Mouse (Mus musculus) cerebellum, adult 11-12 months (tissue): ENCODE data around the gene Kcnip4.

ENCODE experiments used
- DNase-seq: peaks from one replicate; pipeline ENCODE4 v3.0.0; 2022

Gene Kcnip4

DNA sequence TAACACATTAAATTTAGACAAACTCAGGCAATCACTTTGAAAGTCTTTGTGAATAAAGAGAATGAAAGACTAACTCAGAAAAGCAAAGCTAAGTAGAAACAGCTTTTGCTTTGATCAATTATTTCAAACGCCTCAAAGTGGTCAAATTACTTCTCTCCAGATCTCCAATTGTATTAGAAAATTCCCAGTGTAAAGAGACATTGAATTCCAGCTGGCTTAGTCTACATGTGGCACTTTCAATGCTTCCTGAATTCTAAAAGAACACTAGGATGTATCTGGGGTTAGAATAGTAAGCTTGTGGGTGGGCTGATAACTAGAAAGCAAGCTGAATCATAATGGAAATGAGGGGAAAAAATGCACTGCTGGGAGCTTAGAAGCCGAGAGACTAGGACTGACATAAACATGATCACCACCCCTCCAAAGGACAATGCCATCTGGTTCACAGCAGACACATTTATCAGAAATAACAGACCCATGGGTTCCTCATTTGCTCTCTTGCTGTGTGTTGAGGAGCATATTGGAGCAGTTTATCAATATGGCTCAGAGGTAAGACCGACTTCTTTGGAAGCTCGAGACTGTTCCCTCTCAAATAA is 323.4 kb downstream of the Kcnip4 start:
- no peak for DNase-seq

DNA sequence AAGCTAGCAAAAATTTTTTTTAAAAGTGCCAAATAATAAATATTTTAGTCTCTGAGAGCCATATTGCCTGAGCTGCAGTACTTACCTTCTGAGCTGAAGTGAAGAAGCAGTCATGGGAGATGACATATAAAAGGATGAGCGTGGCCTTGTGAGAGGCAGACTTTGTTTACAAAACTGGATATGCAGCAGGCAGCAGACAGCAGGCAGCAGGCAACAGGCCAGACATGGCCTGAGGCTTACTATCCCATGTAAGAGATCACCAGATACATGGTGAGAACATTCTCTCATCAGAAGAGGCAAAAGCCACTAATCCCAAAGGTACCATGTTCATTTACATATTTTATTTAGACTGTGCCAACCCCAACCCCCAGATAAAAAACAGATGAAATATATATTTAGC is 336.5 kb downstream of the Kcnip4 start:
- DNase-seq, result peak; percentile 59

DNA sequence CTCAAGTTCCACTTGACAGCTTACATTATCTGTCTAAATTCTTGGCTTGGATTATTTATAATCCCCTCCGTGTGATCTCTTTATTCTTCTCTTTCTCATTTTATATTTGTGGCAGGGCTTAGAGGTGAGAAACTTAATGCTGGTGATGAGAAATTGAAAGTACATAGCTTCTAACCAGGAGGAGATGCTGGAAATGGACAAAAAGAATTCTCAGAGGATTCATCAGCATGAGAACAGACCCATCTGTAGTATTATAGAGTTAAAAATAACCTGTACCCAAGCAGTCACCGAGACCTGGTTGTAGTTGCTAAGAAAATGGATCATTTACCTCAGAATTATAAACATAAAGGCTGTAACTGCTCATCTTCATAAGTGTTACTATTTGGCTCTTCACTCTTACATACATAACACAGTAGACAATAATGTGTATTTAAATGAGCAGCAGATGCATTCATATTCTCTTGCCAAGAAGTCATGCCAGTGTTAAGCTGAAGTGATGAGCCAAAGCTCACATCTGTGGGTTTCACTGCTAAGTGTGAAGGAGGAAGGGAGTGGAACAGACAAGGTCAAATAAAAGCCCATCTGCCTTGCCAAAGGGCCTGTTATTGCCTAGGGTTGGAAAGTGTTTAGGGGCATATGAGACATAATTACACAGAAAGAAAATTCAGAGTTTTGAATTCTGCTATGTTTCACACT is 374.4 kb downstream of the Kcnip4 start:
- DNase-seq, result no peak

DNA sequence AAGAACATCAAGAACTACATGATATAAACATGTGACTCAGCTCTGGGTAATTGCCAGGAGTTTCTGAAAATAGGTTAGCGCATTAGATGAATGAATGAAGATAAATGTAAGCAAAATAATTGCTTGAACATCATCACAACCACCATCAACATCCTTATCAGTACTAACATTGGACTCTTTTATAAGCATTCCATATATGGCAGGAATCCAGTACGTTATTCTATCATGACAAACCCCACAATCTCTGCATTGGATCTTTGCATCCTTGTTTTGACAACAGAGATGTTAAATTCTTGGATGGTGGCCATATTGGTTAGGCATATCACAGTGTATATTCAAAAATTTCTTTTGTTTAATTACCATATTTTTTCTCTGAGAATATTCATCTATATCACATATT is 375.0 kb downstream of the Kcnip4 start:
- DNase-seq, result no peak

DNA sequence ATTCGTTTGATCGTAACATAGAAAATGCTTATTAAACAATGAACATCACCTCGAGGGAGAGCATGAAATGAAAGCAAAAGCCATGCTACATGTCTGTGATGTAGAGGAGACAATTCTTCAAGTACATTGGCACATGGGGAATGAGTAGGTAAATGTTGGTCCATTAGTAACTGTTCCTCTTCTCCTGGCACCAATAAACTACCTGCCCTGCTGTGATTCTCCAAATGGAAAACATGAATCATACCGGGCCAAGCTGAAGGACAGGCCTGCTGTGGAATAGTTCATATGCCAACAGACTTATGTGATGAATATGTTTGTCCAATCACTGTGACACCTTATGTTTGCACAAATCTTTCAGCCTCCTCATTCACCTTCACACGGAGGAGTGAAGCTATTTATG is 429.3 kb downstream of the Kcnip4 start:
- peak; percentile 66 for DNase-seq

DNA sequence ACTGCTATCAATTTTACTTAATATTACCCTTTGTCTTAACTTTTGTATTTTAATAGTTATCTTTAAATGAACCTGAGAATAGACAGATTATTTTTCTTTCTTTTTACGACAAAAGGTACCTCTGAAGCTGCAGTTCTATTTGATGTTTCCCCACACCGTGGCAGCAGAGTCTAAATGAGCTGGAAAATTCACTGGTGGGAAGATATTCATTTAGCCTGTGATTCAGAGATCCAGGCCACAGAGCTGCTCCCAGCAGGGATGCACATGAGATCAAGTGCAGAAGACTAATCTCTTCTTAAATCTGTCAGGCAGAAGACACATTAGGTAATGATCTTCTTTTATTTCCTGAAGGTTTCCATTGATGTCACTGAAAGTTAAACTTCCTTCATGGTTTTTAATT is 429.8 kb downstream of the Kcnip4 start:
- DNase-seq, result peak; percentile 50

DNA sequence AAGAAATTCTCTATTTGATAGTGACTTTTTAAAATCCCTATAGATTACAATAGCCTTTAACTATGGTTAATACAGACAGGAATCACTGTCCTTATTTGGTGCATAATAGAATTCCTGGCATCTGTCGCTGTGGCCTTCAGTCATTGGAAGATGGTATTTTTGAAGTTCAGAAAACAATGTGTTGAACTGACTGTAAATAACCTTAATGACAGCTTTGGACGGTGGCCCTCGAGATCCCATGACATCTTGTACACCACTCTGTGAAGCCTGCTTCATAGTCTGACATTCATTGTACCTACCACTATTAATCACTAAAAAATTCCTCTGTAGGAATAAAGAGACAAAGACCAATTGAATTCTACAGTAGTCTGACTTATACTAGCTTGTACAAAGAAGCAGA is 430.4 kb downstream of the Kcnip4 start:
- DNase-seq, result no peak

DNA sequence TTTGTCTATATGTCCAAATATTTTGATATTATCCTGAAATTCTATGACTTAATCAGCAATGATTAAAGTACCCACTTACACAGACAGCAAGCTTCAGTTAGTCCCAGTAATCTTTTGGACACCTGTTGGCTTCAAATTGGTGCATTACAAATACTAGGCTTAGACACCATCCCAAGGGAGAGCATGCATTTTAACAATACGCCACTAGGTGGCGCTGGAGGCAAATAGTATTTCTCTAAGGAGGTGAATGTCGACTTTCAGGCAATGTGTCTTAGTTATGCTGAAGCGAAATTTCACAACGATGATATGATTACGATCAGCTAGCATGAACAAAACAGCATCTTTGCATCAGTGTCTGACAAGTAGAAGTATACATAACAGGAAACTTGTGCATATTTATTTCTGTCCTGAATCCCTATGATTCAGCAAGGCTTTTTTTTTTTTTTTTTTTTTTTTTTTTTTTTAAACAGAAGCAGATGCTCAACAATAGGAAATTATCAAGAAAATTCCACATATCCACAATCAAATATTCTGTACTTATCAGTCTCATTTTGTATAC is 434.5 kb downstream of the Kcnip4 start:
- DNase-seq, result peak; percentile 79

DNA sequence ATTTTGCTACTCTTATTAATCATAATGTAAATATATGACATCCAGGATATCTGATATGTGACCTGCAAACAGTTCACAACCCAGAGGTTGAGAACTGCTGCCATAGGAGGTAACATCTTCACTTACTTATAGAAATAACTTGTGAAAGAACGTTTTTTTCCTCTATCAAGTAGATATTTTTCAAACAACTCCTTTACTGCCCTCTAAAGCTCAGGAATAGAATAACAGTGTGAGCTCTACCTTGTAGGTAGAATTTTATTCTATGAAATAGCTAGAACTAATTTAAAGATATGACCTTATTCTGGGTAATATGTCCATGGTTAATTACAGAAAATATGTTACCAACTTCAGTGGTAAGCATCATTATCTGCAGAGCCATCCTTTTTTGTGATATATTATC is 459.1 kb downstream of the Kcnip4 start:
- no peak for DNase-seq

DNA sequence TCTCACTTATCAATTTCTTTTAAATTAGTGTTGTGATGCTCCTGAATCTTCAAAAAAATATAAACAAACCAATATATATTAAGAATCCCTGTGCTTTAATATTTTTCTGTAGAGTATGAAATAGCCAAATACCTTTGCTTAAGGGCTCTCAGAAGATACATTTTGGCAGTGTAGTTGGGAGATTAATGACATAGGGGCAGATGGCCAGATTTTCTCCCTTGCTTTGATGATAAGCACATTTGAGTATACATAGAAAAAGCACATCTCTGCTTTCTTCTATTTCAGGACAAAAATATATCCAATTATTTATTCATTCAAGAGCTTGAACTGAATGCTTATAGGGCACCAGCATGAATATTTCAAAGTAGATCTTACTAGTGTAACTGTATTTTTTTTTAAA is 465.8 kb downstream of the Kcnip4 start:
- DNase-seq, result no peak

DNA sequence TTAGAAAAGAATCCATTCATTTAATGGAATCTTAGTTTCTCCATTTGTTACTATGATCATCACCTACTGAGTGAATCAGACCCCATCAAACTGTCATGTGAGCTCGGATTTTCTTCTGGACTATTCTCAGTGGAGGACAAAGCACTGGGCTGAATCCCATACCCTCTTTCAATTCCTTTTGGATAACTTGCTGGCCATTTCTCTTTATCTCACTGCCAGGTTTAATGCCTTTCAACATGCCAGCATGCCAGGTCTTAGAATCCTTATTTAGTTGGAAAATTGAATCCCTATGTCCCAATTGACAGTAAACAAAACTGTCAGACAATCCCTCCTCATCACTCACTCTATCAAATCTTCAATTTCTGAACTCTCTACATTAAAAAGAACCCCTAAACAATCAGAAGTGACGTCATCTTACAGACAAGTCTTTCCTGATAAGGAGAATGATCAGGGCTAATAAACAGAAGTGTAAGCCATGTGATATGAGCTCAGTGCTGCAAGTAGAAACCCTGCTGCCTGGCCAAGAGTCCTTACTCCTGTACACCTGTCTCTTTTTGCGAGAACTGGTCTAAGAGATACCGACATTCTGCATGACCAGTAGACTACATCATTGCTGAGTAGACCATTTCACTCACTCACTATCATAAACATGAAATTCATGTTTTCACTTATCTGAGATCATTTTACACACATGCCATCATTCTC is 466.9 kb downstream of the Kcnip4 start:
- DNase-seq, result peak; percentile 71

DNA sequence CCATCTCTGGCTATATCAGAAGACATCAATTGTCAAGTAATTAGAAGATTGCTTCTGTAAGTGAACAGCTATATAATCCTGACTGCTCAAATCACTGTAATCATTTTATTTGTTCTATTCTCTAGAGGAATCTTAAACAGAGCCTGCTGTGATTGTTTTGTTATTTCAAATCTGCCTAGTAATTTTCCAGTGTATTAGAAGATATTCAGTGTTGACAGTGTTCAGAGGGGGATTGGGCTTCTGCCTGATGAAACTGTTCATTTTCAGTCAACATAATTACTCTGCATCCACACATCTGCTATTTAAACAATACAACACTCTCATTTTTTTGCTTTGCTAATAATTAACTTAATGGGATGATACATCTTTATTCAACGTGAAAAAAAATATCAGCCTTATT is 476.7 kb downstream of the Kcnip4 start:
- no peak for DNase-seq

DNA sequence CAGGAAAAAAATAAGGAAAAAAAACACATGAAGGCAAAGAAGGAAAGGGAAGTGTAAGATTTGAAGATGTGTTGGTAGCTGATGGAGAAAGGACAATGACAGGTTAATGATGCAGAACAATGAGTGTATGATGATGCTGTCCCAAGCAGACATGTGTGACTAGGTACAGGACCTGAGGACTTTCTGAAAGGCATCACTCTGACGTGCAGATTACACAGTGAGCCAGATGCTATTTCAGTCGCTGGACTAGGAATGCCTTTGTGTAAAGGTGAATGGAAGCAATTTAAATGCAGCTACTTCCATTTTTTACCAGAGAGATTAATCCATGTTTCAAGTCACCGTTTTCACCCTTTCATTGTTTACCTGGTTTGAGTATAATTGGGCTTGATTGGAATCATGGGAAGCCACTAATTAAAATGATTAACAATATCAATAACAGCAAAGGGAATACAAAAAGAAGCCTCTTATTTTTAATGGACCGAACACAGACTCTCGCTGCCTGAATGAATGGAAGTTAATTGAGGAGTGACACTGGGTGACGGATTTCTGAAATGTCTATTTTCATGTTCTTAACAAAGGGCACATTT is 483.4 kb downstream of the Kcnip4 start:
- DNase-seq, result no peak

DNA sequence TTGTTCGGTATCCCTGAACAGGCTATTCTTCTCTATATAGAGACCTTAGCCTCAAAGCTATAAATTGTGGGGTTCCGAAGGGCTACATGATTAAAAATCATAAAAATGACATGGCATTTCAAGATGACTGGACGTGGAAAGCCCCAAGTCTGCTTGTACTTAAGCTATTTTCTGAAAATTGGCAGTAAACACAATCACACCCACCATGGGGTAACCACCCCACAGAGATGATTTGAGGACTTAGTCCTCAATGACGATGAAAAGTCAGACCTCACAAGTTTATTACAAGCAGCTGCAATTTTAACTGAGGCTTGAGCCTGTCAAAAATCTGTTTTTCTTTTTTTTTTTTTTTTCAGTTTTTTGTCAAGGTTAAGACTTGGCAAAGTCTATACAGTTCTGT is 527.3 kb downstream of the Kcnip4 start:
- DNase-seq, result no peak

DNA sequence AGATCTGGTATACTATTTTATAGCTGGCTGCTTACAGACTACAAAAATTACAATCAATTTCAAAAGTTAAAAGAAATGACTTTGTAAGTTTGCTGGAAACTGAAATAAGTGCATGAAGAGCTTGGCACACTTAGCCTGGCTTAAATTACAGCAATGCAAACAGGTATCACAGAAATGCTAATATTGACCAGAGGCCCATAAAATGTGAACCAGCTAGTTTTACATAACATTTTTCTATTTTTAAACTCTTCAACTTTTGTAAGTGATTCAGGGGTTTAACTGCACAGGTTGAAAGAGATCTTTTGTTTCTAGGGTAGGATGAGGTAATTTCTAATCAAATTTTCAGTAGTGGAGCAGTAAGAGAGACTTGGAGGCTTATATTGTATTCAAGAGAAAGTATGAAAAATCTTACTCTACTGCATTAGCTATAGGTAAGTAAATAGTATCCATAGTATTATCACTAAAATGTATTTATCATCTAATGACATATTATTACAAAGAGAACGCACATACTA is 535.5 kb downstream of the Kcnip4 start:
- DNase-seq, result no peak

DNA sequence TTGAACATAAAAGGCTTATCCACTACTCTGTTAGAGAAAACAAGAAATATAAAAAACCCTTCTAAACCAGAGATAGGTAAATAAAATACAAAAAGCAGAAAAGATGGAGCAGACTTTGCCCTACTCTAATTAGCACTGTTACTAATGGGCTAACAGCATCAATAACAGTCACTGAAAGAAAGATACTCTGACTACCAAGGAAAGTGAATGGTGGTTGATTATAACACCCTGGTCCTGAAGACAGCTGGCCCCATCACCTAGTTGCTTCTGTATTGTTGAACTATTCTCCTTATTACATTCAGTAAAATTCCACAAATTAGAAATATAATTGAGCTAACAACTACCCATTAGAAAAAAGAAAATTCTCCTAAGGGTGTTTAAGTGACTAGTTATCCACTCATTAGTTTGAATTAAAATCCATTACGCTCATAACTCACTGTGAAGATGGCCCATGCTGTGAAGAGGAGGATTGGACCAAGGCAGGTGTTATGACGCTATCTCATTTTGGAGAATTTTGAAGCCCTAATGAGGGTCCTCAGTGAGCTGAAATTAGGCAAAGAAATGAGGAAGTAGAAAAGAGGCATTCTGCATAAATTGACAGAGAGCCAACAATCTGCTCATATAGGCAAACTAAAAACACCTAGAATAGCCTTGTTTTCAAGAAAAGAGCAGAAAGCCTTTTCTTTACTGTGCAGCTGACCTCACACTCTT is 582.2 kb downstream of the Kcnip4 start:
- DNase-seq, result no peak

DNA sequence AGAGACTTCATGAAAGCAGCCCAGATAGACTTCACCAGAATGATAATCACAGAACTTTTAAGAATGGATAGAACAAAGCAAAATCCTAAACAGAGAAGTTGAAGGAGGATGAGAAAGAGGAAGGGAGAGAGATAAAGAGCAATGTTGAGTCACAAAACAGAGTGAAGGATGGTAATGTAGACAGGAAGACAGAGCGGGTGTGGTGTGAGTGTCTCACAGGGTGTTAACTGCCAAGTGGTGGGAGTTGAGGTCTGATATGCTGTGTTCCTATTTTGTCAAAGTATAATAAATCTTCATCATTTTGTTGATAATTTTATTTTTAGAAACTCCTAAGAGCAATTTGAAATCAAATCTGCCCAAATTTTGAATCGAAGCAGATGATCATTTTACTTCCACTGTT is 592.8 kb downstream of the Kcnip4 start:
- DNase-seq, result no peak

DNA sequence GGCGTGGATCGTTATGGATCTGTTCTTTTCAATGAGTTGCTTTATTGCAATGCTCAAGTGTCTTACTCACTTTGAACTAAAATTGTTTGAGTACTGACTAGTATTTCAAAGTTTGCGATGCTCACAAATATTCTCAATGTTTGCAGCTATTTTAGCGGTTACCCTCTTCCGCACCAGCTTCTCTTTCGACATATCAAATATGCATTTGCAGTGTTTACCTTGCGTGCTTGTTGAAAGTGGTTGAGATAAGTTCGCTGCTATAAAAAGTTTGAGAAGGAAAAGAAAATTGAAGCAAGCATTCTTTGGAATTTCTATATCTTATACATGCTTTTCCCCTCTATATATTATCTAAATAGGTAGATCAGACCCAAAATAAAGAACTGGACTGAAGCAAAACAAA is 634.5 kb downstream of the Kcnip4 start:
- DNase-seq, result no peak

DNA sequence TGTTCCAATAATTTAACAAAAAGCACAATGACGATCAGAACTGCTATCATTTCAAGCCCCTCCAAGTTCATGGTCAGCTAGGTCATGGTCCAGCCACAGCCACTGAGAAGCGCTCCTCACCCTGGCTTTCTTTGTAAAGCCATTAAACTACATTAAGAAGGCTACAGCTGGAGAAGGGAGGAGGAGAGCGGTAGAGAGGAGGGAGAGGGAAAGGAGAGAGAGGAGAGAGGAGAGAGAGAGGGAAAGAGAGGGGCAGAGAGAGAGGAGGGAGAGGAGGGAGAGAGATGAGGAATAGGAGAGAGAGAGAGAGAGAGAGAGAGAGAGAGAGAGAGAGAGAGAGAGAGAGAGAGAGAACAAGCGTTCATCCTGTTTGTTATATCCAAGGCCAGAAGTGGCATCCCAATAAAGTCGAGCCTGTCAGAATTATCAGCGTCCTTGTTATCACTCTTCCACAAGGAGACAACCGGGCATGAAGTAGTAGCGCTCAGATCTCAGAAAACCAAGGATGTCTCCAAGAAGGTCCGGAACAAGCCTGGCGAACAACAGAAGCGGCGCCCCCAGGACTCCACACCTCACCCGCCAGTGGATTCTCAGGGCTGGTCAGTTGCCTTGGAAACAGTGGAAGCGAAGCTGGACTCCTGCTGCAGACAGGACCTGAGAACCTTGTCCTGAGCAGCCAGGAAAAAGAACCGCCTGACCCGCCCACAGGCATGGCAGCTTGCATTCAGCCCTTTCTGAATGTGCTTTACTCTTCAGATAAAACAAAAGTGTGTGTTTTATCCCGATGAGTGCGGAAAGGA is 635.1 kb downstream of the Kcnip4 start:
- peak; percentile 48 for DNase-seq

DNA sequence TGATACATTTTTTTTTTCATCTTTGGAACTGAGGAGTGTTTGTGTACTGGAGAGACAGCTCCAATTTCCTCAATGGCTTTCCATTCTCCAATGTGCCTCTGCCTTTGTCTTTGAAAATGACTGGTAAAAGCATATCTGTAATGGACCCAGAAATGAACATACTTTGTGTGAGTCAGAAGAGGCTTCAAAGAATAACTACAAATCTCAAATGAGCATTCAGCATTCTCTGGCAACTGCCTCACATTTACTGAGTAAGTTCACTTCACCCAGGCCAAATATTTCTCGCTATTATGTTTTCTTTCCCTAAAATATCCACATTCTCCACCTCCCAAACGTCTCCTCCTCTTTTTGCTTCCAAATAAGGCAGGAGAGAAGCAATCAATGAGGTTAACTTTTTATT is 646.6 kb downstream of the Kcnip4 start:
- DNase-seq, result no peak

DNA sequence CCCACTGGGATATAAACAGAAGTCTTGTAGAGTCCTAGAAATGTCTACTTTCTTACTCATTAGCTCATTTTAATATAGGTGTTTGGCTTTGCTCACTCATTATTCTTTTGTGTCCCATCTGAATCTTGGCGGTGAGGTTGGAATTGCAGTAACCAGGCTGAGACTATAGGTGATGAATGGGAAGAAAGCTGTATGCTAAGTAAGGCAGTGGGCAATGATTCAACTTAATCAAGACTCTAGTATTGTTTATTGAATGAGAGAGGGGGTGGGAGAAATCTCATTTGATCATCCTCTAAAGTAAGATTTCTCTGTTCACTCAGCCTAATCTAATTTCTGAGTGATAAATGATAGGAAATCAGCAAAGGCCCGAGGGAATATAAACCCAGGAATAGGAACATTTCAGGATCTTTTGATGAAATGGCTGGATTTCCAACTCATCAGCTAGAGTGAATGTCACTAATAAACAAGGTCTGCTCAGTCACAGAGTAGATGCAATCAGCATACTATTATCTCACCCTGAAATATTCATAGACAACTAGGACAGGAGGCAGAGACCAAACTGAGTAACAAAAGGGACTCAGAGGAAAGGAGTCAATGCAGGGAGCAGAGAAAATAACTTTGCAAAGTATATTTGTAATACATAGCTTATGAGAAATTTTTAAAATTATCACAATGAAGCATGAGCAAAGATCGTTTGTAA is 660.3 kb downstream of the Kcnip4 start:
- no peak for DNase-seq
